ENCODE assay signal across 8 mouse cellular contexts in genomic region chr12:79192193-79192592, GRCm38 (mm10). TPM values are rescaled to one million over a fixed set of nuclear protein-coding genes. Genes with fewer than 3 reads are reported as not detected.
A peak's percentile ranks its signal among the peaks of the same experiment; 100 is the strongest.
DNase-seq lines count a peak whose midpoint lies in the region; ATAC-seq and TF ChIP-seq lines count a peak whose summit lies in the region.

Rdh11 (minus strand) TSS chr12:79192293.

- H3K4me2 ChIP-seq in intestine, embryonic 15.5 days (replicated peaks), result peak within 1 kb of the TSS; percentile 76

- peak within 1 kb of the TSS; percentile 79 for H3K4me3 ChIP-seq in cerebellum, adult 2 months (replicated peaks; ENCODE audit: insufficient read depth, low read depth, low read length)
- H3K4me3 ChIP-seq in spleen, adult 2 months (ENCODE audit: extremely low read depth, insufficient read depth, insufficient read length), result peak within 1 kb of the TSS; percentile 65
- H3K4me3 ChIP-seq in intestine, embryonic 15.5 days (replicated peaks), result peak within 1 kb of the TSS; percentile 59

- H3K27me3 ChIP-seq in cerebellum, adult 2 months (ENCODE audit: control insufficient read depth, insufficient read depth, low read length), result no peaks in the 10 kb centered on the region
- H3K27me3 ChIP-seq in spleen, adult 2 months (ENCODE audit: control insufficient read depth, insufficient read depth, low read length), result no peaks in the 10 kb centered on the region
- H3K27me3 ChIP-seq in intestine, embryonic 15.5 days (replicated peaks), result no peaks in the 10 kb centered on the region

- peaks cover 5% of the 10 kb centered on the region; the same call in 1 of the 2 replicates for H3K4me1 ChIP-seq in cerebellum, adult 2 months (ENCODE audit: control insufficient read depth, insufficient read depth, low read length)
- H3K4me1 ChIP-seq in spleen, adult 2 months (ENCODE audit: control insufficient read depth, insufficient read depth, insufficient read length), result peaks cover 3% of the 10 kb centered on the region; the same call in 1 of the 2 replicates
- peaks cover 9% of the 10 kb centered on the region; the same call in 1 of the 2 replicates for H3K4me1 ChIP-seq in intestine, embryonic 15.5 days (replicated peaks)

- no peak for TF ChIP-seq POLR2A in cerebellum, adult 2 months (IDR thresholded peaks at IDR 0.05; ENCODE audit: borderline replicate concordance, insufficient read depth, low read length)
- no peak for TF ChIP-seq POLR2A in spleen, adult 2 months (IDR thresholded peaks at IDR 0.05; ENCODE audit: low read depth, low read length)

- peaks cover 7% of the 10 kb centered on the region for H3K36me3 ChIP-seq in spleen, adult 2 months (ENCODE audit: control insufficient read depth, insufficient read depth, low read length)
- peaks cover 9% of the 10 kb centered on the region for H3K36me3 ChIP-seq in intestine, embryonic 15.5 days

- 0 out of 2 replicates have a peak, but pooled peaks have one; percentile 18 for ATAC-seq in intestine, embryonic 15.5 days
- no peak for ATAC-seq in megakaryocyte-erythroid progenitor cell, adult 5-6 weeks (replicated peaks; ENCODE audit: low FRiP score, low TSS enrichment, poor library complexity, severe bottlenecking)

- no peaks in the 10 kb centered on the region for H3K9me3 ChIP-seq in intestine, embryonic 15.5 days

- peak within 1 kb of the TSS; percentile 60 for H3K9ac ChIP-seq in intestine, embryonic 15.5 days

- no peak within 1 kb of the TSS for H3K27ac ChIP-seq in cerebellum, adult 2 months (ENCODE audit: insufficient read depth, low read length)
- peak within 1 kb of the TSS; percentile 2; the same call in 1 of the 2 replicates for H3K27ac ChIP-seq in spleen, adult 2 months (ENCODE audit: insufficient read depth, low read length)
- 0 out of 2 replicates have a peak within 1 kb of the TSS, but pooled peaks have one; percentile 62 for H3K27ac ChIP-seq in intestine, embryonic 15.5 days

- 61% methylated on average over 6 of the region's 6 CpGs for WGBS in cerebellum, adult 2 months
- 74% methylated on average over 6 of the region's 6 CpGs for WGBS in spleen, adult 2 months
- WGBS in intestine, embryonic 15.5 days, result 57% methylated on average over 6 of the region's 6 CpGs

- TF ChIP-seq CTCF in cerebellum, adult 2 months (IDR thresholded peaks at IDR 0.05; ENCODE audit: borderline replicate concordance, insufficient read depth, low read depth, low read length), result no peak
- no peak for TF ChIP-seq CTCF in spleen, adult 2 months (IDR thresholded peaks at IDR 0.05; ENCODE audit: extremely low read depth, insufficient read depth, insufficient read length, insufficient replicate concordance)

- DNase-seq in cerebellum, adult 2 months, result no peak
- DNase-seq in cerebellum, adult 9-11 months, result no peak
- DNase-seq in spleen, adult 2 months (ENCODE audit: low read depth in 1 of 2, low spot score in 2 of 2), result no peak
- DNase-seq in spleen, adult 18-20 months, result no peak
- no peak for DNase-seq in urinary bladder, postnatal 14 days (ENCODE audit: low spot score)
- DNase-seq in right cerebral cortex, postnatal 10 days (ENCODE audit: low spot score in 2 of 2), result no peak

RNA-seq across cellular contexts. Expression of gene Rdh11, which starts in this region (rescaled TPM):
- 31.1 and 32.4 TPM in 2 replicates for polyA plus RNA-seq in cerebellum, adult 2 months (2012; rRNA removed)
- polyA plus RNA-seq in spleen, adult 2 months (2012; rRNA removed), result 4.3 and 6.0 TPM in 2 replicates
- 34.7 and 38.9 TPM in 2 replicates for polyA plus RNA-seq in intestine, embryonic 15.5 days (2015; fragmentation: Nextera tagmentation; extraction: Ambion mirVana)
- total RNA-seq in megakaryocyte-erythroid progenitor cell, adult 5-6 weeks (2014; fragmentation: Nextera tagmentation), result 17.3 and 24.7 TPM in 2 replicates
- total RNA-seq in megakaryocyte-erythroid progenitor cell, adult 5-6 weeks (2017), result 29.6 and 30.5 TPM in 2 replicates
